Mouse (Mus musculus): ENCODE results near the gene Abca15.
A peak's percentile ranks its signal among the peaks of the same experiment; 100 is the strongest.
"Not testable (repeated sequence)": the region's sequence is repeated elsewhere in the genome, so short reads cannot be mapped to it uniquely, and the experiment has no call there.

The Abca15 gene

GRCm38 (mm10) chr7:120328087-120328793, at the start of gene Abca15:
Abca15 (plus strand) TSS chr7:120328670.
- DNase-seq (ENCODE audit: low spot score in 2 of 2) = no peak

GRCm38 (mm10) chr7:120285286-120285685, 43.2 kb upstream of the Abca15 start:
- DNase-seq (ENCODE audit: low spot score in 2 of 2) = no peak

GRCm38 (mm10) chr7:120316086-120316485, 12.4 kb upstream of the Abca15 start:
- DNase-seq (ENCODE audit: low spot score in 2 of 2) = no peak

GRCm38 (mm10) chr7:120322963-120323362, 5.5 kb upstream of the Abca15 start:
- no peak for DNase-seq (ENCODE audit: low spot score in 2 of 2)

GRCm38 (mm10) chr7:120325911-120326310, 2.6 kb upstream of the Abca15 start:
- not testable (repeated sequence) for DNase-seq (ENCODE audit: low spot score in 2 of 2)

- peak in 1 of 2 experiments; percentile 4 for DNase-seq (ENCODE audit: low spot score in 2 of 2)
These were observed 1.0 kb upstream of the Abca15 start for GRCm38 (mm10) chr7:120327220-120328073.

GRCm38 (mm10) chr7:120361159-120361558, 32.7 kb downstream of the Abca15 start:
- no peak for DNase-seq (ENCODE audit: low spot score in 2 of 2)

GRCm38 (mm10) chr7:120409447-120409846, 81.0 kb downstream of the Abca15 start, which contains the start of gene Abca16:
Abca16 (plus strand) TSS chr7:120409647.
- DNase-seq (ENCODE audit: low spot score in 2 of 2) = no peak

GRCm38 (mm10) chr7:120412391-120412790, 83.9 kb downstream of the Abca15 start:
- no peak for DNase-seq (ENCODE audit: low spot score in 2 of 2)

- DNase-seq (ENCODE audit: low spot score in 2 of 2) = no peak
These were observed 98.2 kb downstream of the Abca15 start for GRCm38 (mm10) chr7:120426625-120427024.

GRCm38 (mm10) chr7:120431464-120431863, 103.0 kb downstream of the Abca15 start:
- no peak for DNase-seq (ENCODE audit: low spot score in 2 of 2)
